Mouse (Mus musculus): ENCODE measurements around the gene Prss43. TPM values are rescaled to one million over a fixed set of nuclear protein-coding genes. Genes with fewer than 3 reads are reported as not detected.

Prss43 gene
- total RNA-seq (2012; rRNA removed), result 0.09 TPM in 1 of 2 replicates, not detected in the other

- DNase-seq (ENCODE audit: low read depth, low spot score), result no peak
- Histone ChIP-seq H3K4me1 (ENCODE audit: control insufficient read depth in 2 of 2, insufficient read depth in 2 of 2, low read length in 2 of 2, poor library complexity in 1 of 2) (peaks cover 0 to 4% of the 10 kb centered on the region in 2 experiments; a peak in 1 of 4 replicates), H3K36me3 (ENCODE audit: control insufficient read depth, insufficient read depth, low read length, poor library complexity, severe bottlenecking) (no peaks in the 10 kb centered on the region)
Measured at GRCm38 (mm10) chr9:110826390-110826789, at the start of gene Prss43. Gene Prss43 (plus strand): TSS chr9:110826690.

GRCm38 (mm10) chr9:110778100-110778499 lies 48.4 kb upstream of the Prss43 start:
- H3K9me3 ChIP-seq (ENCODE audit: control insufficient read depth, insufficient read depth, low read depth, low read length), result no peaks in the 10 kb centered on the region
- in situ Hi-C loops (cut with MboI; ENCODE audit: low sequenced_read_pairs in 2 of 2, unreplicated experiment in 2 of 2), result no loop called here
- H3K9ac ChIP-seq (ENCODE audit: insufficient read depth, low read depth, low read length, poor library complexity, severe bottlenecking), result no peak overlapping the region
- no peaks in the 10 kb centered on the region for H3K4me1 ChIP-seq (ENCODE audit: control insufficient read depth in 2 of 2, insufficient read depth in 2 of 2, low read length in 2 of 2, poor library complexity in 1 of 2)
- H3K36me3 ChIP-seq (ENCODE audit: control insufficient read depth, insufficient read depth, low read length, poor library complexity, severe bottlenecking), result no peaks in the 10 kb centered on the region
- H3K27ac ChIP-seq (ENCODE audit: insufficient read depth, low read depth, low read length, poor library complexity, severe bottlenecking), result no peak overlapping the region
- H3K4me3 ChIP-seq (ENCODE audit: insufficient read depth in 1 of 2, low read depth in 1 of 2, low read length in 2 of 2, poor library complexity in 1 of 2, severe bottlenecking in 1 of 2), result no peak overlapping the region
- TF ChIP-seq ZNF384 (IDR thresholded peaks at IDR 0.05; ENCODE audit: low read depth, low read length) (no peak), HCFC1 (IDR thresholded peaks at IDR 0.05; ENCODE audit: borderline replicate concordance, insufficient read depth, low read length) (no peak), CHD2 (IDR thresholded peaks at IDR 0.05; ENCODE audit: low read depth, low read length) (no peak), ZC3H11A (IDR thresholded peaks at IDR 0.05; ENCODE audit: borderline replicate concordance, low read depth, low read length) (no peak), MAFK (IDR thresholded peaks at IDR 0.05; ENCODE audit: insufficient read depth, low read depth, low read length) (no peak)
- no peak for DNase-seq (ENCODE audit: low read depth, low spot score)

More at GRCm38 (mm10) chr9:110826390-110826789, at the start of gene Prss43:
- Histone ChIP-seq H3K9me3 (ENCODE audit: control insufficient read depth, insufficient read depth, low read depth, low read length) (no peaks in the 10 kb centered on the region), H3K4me3 (ENCODE audit: insufficient read depth in 1 of 2, low read depth in 1 of 2, low read length in 2 of 2, poor library complexity in 1 of 2, severe bottlenecking in 1 of 2) (peak within 1 kb of the TSS in 1 of 2 experiments; percentile 9; a peak in 1 of 4 replicates), H3K9ac (ENCODE audit: insufficient read depth, low read depth, low read length, poor library complexity, severe bottlenecking) (no peak within 1 kb of the TSS), H3K27ac (ENCODE audit: insufficient read depth, low read depth, low read length, poor library complexity, severe bottlenecking) (no peak within 1 kb of the TSS)
- in situ Hi-C loops (cut with MboI; ENCODE audit: low sequenced_read_pairs in 2 of 2, unreplicated experiment in 2 of 2), result no loop called here
- no peak for TF ChIP-seq MAFK (IDR thresholded peaks at IDR 0.05; ENCODE audit: insufficient read depth, low read depth, low read length)
- no peak for TF ChIP-seq HCFC1 (IDR thresholded peaks at IDR 0.05; ENCODE audit: borderline replicate concordance, insufficient read depth, low read length)
- TF ChIP-seq ZNF384 (IDR thresholded peaks at IDR 0.05; ENCODE audit: low read depth, low read length), result no peak
- TF ChIP-seq ZC3H11A (IDR thresholded peaks at IDR 0.05; ENCODE audit: borderline replicate concordance, low read depth, low read length), result no peak
- no peak for TF ChIP-seq CHD2 (IDR thresholded peaks at IDR 0.05; ENCODE audit: low read depth, low read length)

DNA sequence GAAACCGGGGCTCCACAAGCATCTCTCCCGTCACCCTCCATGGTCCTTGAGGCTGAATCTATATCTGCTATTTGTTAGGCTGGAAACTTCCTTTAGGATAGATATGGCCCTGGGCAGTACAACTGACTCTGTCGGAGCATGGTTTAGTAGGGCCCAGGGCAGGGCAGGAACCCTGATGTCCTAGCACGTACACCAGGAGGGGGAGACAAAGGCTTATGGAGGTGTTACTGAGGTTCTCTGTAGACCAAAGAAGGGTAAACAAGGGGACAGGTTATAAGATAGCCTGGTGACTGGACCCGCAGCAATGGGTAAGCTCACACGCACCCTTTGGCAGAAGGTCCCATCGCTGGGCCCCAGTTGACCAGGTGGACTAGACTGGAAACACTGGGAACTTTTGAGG lies 47.9 kb upstream of the Prss43 start:
- Histone ChIP-seq H3K9me3 (ENCODE audit: control insufficient read depth, insufficient read depth, low read depth, low read length) (no peaks in the 10 kb centered on the region), H3K36me3 (ENCODE audit: control insufficient read depth, insufficient read depth, low read length, poor library complexity, severe bottlenecking) (no peaks in the 10 kb centered on the region), H3K9ac (ENCODE audit: insufficient read depth, low read depth, low read length, poor library complexity, severe bottlenecking) (no peak overlapping the region), H3K4me1 (ENCODE audit: control insufficient read depth in 2 of 2, insufficient read depth in 2 of 2, low read length in 2 of 2, poor library complexity in 1 of 2) (no peaks in the 10 kb centered on the region), H3K27ac (ENCODE audit: insufficient read depth, low read depth, low read length, poor library complexity, severe bottlenecking) (no peak overlapping the region), H3K4me3 (ENCODE audit: insufficient read depth in 1 of 2, low read depth in 1 of 2, low read length in 2 of 2, poor library complexity in 1 of 2, severe bottlenecking in 1 of 2) (no peak overlapping the region)
- TF ChIP-seq HCFC1 (IDR thresholded peaks at IDR 0.05; ENCODE audit: borderline replicate concordance, insufficient read depth, low read length) (no peak), ZNF384 (IDR thresholded peaks at IDR 0.05; ENCODE audit: low read depth, low read length) (no peak), MAFK (IDR thresholded peaks at IDR 0.05; ENCODE audit: insufficient read depth, low read depth, low read length) (no peak), ZC3H11A (IDR thresholded peaks at IDR 0.05; ENCODE audit: borderline replicate concordance, low read depth, low read length) (no peak), CHD2 (IDR thresholded peaks at IDR 0.05; ENCODE audit: low read depth, low read length) (no peak)
- in situ Hi-C loops (cut with MboI; ENCODE audit: low sequenced_read_pairs in 2 of 2, unreplicated experiment in 2 of 2), result no loop called here
- no peak for DNase-seq (ENCODE audit: low read depth, low spot score)

DNA sequence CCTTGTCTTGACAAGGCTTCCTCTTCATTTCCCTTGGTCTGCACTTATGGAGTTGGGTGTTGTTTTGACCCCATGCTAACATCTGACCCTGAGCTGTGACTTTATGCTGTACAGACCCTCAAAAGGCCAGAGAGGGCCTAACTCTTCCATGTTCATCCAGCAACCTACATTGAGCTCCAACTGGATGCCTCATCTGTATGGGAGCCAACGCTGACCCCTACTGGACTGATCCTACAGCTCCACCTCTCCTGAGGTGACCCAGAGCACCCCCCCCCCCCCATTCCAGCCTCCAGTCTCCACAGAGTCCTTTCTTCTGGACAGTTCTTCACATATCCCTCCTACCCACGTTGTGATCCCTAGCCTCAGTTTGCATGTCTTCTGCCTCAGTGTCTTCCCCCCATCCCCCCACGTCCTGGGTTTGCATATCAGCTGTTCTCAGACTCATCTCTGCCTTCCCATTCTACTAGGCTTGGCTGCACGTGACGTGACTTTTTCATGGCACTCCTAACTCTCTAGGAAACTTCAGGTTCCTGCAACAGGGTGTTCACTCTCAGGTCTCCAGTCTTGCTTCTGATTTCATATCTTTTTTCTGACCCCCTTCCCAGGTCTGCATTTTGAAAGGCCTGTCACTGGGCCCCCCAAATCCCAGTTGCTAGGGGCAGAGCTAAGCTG lies 47.1 kb upstream of the Prss43 start:
- Histone ChIP-seq H3K4me3 (ENCODE audit: insufficient read depth in 1 of 2, low read depth in 1 of 2, low read length in 2 of 2, poor library complexity in 1 of 2, severe bottlenecking in 1 of 2) (no peak overlapping the region), H3K9ac (ENCODE audit: insufficient read depth, low read depth, low read length, poor library complexity, severe bottlenecking) (no peak overlapping the region), H3K9me3 (ENCODE audit: control insufficient read depth, insufficient read depth, low read depth, low read length) (no peaks in the 10 kb centered on the region), H3K4me1 (ENCODE audit: control insufficient read depth in 2 of 2, insufficient read depth in 2 of 2, low read length in 2 of 2, poor library complexity in 1 of 2) (no peaks in the 10 kb centered on the region), H3K27ac (ENCODE audit: insufficient read depth, low read depth, low read length, poor library complexity, severe bottlenecking) (no peak overlapping the region), H3K36me3 (ENCODE audit: control insufficient read depth, insufficient read depth, low read length, poor library complexity, severe bottlenecking) (no peaks in the 10 kb centered on the region)
- no peak for DNase-seq (ENCODE audit: low read depth, low spot score)
- in situ Hi-C loops (cut with MboI; ENCODE audit: low sequenced_read_pairs in 2 of 2, unreplicated experiment in 2 of 2), result no loop called here
- TF ChIP-seq ZNF384 (IDR thresholded peaks at IDR 0.05; ENCODE audit: low read depth, low read length), result no peak
- TF ChIP-seq CHD2 (IDR thresholded peaks at IDR 0.05; ENCODE audit: low read depth, low read length), result no peak
- no peak for TF ChIP-seq MAFK (IDR thresholded peaks at IDR 0.05; ENCODE audit: insufficient read depth, low read depth, low read length)
- TF ChIP-seq HCFC1 (IDR thresholded peaks at IDR 0.05; ENCODE audit: borderline replicate concordance, insufficient read depth, low read length), result no peak
- TF ChIP-seq ZC3H11A (IDR thresholded peaks at IDR 0.05; ENCODE audit: borderline replicate concordance, low read depth, low read length), result no peak
